Mouse (Mus musculus) myocyte (in vitro differentiated cells): ENCODE data around the gene Atp2a2.
A peak's percentile ranks its signal among the peaks of the same experiment; 100 is the strongest.

Experiments used
- E2F4 ChIP-seq: IDR thresholded peaks from one replicate; pipeline ENCODE4 v1.6.1; 2011; ENCODE audit warnings: mild to moderate bottlenecking, control low read depth, moderate library complexity; ENCODE audit not compliant: insufficient read depth
- MYOG ChIP-seq, 3 experiments: IDR thresholded peaks; one replicate each; pipeline ENCODE4 v1.6.1; 2011; ENCODE audit warnings: control low read depth in 2 of 3, low read depth in 2 of 3, mild to moderate bottlenecking in 2 of 3; ENCODE audit not compliant: insufficient read length in 2 of 3, control insufficient read depth in 1 of 3, insufficient read depth in 1 of 3
- POLR2A ChIP-seq: IDR thresholded peaks from one replicate; pipeline ENCODE4 v1.6.1; 2011; ENCODE audit warnings: low read depth, mild to moderate bottlenecking, control low read depth, moderate library complexity; ENCODE audit not compliant: insufficient read length
- POLR2AphosphoS2 ChIP-seq: IDR thresholded peaks from one replicate; pipeline ENCODE4 v1.6.1; 2011; ENCODE audit warnings: low read depth, control low read depth; ENCODE audit not compliant: insufficient read length

- TF ChIP-seq E2F4, result no peak
- peak; percentile 80 for TF ChIP-seq POLR2A
- TF ChIP-seq MYOG (IDR thresholded peaks at IDR 0.05; ENCODE audit: control insufficient read depth in 1 of 3, insufficient read depth in 1 of 3, insufficient read length in 2 of 3, low read depth in 2 of 3), result peak in 1 of 3 experiments; percentile 2
- TF ChIP-seq POLR2AphosphoS2, result peak; percentile 82
These were observed at the start of gene Atp2a2 for GRCm38 (mm10) chr5:122502077-122502941.
